Mouse (Mus musculus) duodenum, adult 2 months (tissue): Measurements from ENCODE around the gene Olfr1048. TPM values are rescaled to one million over a fixed set of nuclear protein-coding genes. Genes with fewer than 3 reads are reported as not detected.

ENCODE experiments used
- polyA plus RNA-seq: library from polyadenylated mRNA; depleted of rRNA; stranded (reverse); fragments of >200 nt; gene quantifications from 2 replicates; pipeline ENCODE4 v1.2.3, GENCODE M21; 2012; ENCODE audit warnings: low replicate concordance; rRNA removed

The Olfr1048 gene
- not detected in 2 replicates for polyA plus RNA-seq

GRCm38 (mm10) chr2:86240189-86240588, at the start of gene Olfr1048:
TSS of gene Olfr1048 (minus strand) at chr2:86240289.

GRCm38 (mm10) chr2:86278988-86279387, 38.9 kb upstream of the Olfr1048 start, which contains the start of gene Olfr1051:
TSS of gene Olfr1051 (minus strand) at chr2:86279088.

DNA sequence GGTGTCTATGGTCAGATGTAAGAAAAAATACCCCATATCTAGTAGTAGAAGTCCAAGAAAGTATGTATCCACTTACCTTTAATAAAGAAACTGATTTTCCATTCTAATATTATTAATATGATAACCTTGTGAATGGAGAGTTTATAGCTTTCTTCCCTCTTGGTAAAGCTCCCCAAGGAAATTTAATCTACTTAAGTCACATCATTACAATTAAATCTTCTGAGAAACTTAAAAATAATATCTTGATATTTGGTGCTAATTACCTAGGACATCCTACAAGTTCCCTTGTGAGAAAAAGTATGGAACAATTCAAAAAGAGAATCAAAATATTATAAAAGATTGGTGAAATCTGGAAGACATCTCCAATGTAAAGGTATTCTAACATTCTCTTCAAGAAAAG, 18.1 kb upstream of the Olfr1048 start, which contains the start of gene Olfr1049:
Gene Olfr1049, minus strand, starts transcription at position 101 of the 400 bp plus-strand sequence.

DNA sequence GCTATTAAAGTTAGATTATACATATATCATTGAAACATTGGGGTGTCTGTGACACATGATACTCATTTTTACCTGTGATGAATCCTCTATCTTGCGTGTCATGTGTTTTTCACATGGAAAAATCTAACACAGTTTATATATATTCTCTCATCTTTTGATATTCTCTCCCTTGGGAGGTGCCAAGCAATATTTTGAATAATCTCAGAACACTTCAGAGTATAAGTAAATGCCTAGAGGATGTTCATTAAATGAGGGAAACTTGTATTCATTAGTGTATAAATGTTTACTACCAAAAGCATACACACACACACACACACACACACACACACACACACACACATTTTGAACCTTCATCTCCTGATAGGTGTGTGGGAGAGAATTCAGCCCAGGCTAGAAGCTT, 8.8 kb downstream of the Olfr1048 start, which contains the start of gene Olfr1047:
Gene Olfr1047, minus strand, starts transcription at position 101 of the 400 bp plus-strand sequence.

GRCm38 (mm10) chr2:86219214-86219613, 20.9 kb downstream of the Olfr1048 start, which contains the start of gene Olfr1046:
TSS of gene Olfr1046 (minus strand) at chr2:86219314.

DNA sequence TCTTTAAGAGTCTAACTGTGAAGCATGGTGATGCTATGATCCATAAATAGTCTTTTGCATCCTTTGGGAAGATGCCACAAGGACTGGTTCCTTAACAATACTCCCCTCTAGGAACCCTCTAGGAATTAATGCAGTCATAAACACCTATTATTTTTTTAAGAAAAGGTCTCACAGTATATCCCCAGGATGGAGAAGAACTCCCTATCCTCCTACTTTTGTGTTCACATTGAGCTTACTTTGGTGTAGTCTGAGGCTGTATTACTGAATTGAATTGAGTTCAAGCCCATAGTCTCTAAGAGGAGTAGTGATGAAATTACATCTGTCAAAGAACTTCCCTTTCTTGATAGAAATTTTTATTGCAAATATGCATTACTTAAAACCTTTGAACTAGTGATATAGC, 37.2 kb downstream of the Olfr1048 start, which contains the start of gene Olfr1045:
Gene Olfr1045, minus strand, starts transcription at position 101 of the 400 bp plus-strand sequence.

GRCm38 (mm10) chr2:86185583-86185982, 54.5 kb downstream of the Olfr1048 start, which contains the start of gene Olfr52:
TSS of gene Olfr52 (minus strand) at chr2:86185683.

Other genes starting within 250 kb of the Olfr1048 start
- gene Olfr1031, start 250.0 kb downstream of the Olfr1048 start, polyA plus RNA-seq: not detected in 2 replicates
- not detected in 2 replicates for gene Olfr1032, start 234.7 kb downstream of the Olfr1048 start, polyA plus RNA-seq
- 0.04 and 0.14 TPM in 2 replicates for gene Olfr1033, start 219.7 kb downstream of the Olfr1048 start, polyA plus RNA-seq
- gene Olfr1034, start 194.4 kb downstream of the Olfr1048 start, polyA plus RNA-seq: not detected in 2 replicates
- gene Olfr1036, start 166.3 kb downstream of the Olfr1048 start, polyA plus RNA-seq: not detected in 2 replicates
- not detected in 2 replicates for gene Olfr1037, start 152.9 kb downstream of the Olfr1048 start, polyA plus RNA-seq
- gene Olfr1039, start 104.4 kb downstream of the Olfr1048 start, polyA plus RNA-seq: not detected in 2 replicates
- not detected in 2 replicates for gene Olfr1040, start 93.6 kb downstream of the Olfr1048 start, polyA plus RNA-seq
- not detected in 2 replicates for gene Olfr1042, start 78.5 kb downstream of the Olfr1048 start, polyA plus RNA-seq
- gene Olfr1043, start 72.8 kb downstream of the Olfr1048 start, polyA plus RNA-seq: not detected in 2 replicates
- not detected in 2 replicates for gene Olfr1044, start 62.5 kb downstream of the Olfr1048 start, polyA plus RNA-seq
- not detected in 2 replicates for gene Olfr52, start 54.6 kb downstream of the Olfr1048 start, polyA plus RNA-seq
- gene Olfr1045, start 37.3 kb downstream of the Olfr1048 start, polyA plus RNA-seq: not detected in 2 replicates
- gene Olfr1046, start 21.0 kb downstream of the Olfr1048 start, polyA plus RNA-seq: not detected in 2 replicates
- not detected in 2 replicates for gene Olfr1047, start 8.9 kb downstream of the Olfr1048 start, polyA plus RNA-seq
- gene Olfr1049, start 18.0 kb upstream of the Olfr1048 start, polyA plus RNA-seq: not detected in 2 replicates
- gene Olfr1051, start 38.8 kb upstream of the Olfr1048 start, polyA plus RNA-seq: not detected in 2 replicates
- gene Olfr1052, start 52.2 kb upstream of the Olfr1048 start, polyA plus RNA-seq: not detected in 2 replicates
- gene Olfr1053, start 75.0 kb upstream of the Olfr1048 start, polyA plus RNA-seq: not detected in 2 replicates
- gene Olfr1054, start 95.1 kb upstream of the Olfr1048 start, polyA plus RNA-seq: not detected in 2 replicates
- not detected in 2 replicates for gene Olfr1055, start 110.0 kb upstream of the Olfr1048 start, polyA plus RNA-seq
- gene Olfr1056, start 122.2 kb upstream of the Olfr1048 start, polyA plus RNA-seq: not detected in 2 replicates
- gene Olfr1057, start 138.1 kb upstream of the Olfr1048 start, polyA plus RNA-seq: not detected in 2 replicates
- not detected in 2 replicates for gene Olfr1058, start 148.3 kb upstream of the Olfr1048 start, polyA plus RNA-seq
- not detected in 2 replicates for gene Olfr1061, start 173.8 kb upstream of the Olfr1048 start, polyA plus RNA-seq
- not detected in 2 replicates for gene Olfr1062, start 186.5 kb upstream of the Olfr1048 start, polyA plus RNA-seq
- gene Olfr1065, start 210.3 kb upstream of the Olfr1048 start, polyA plus RNA-seq: not detected in 2 replicates
- gene Olfr1066, start 216.0 kb upstream of the Olfr1048 start, polyA plus RNA-seq: not detected in 2 replicates
- not detected in 2 replicates for gene Olfr228, start 247.1 kb upstream of the Olfr1048 start, polyA plus RNA-seq